Mouse (Mus musculus) gastrocnemius, postnatal 14 days (tissue): Measurements from ENCODE around the gene Vmn1r21. TPM values are rescaled to one million over a fixed set of nuclear protein-coding genes. Genes with fewer than 3 reads are reported as not detected.

ENCODE experiments used
- total RNA-seq, 2 experiments: library from RNA; stranded (reverse); gene quantifications; 2 replicates each; pipeline ENCODE4 v1.2.3; 2021

Gene Vmn1r21
- total RNA-seq, 2 experiments from 2014 or later, result not detected

Other genes starting within 250 kb of the Vmn1r21 start
- gene Pyurf, start 158.3 kb downstream of the Vmn1r21 start, total RNA-seq, result 10 to 100 TPM; 14.2 to 14.4 TPM
- gene Lancl2, start 147.8 kb downstream of the Vmn1r21 start, total RNA-seq, result 10 to 100 TPM; 10.8 to 11.9 TPM
- 1 to 10 TPM; 5.2 to 7.2 TPM for gene Vopp1, start 25.2 kb downstream of the Vmn1r21 start, total RNA-seq
- not detected for gene Vmn1r22, start 57.7 kb upstream of the Vmn1r21 start, total RNA-seq
- not detected for gene Vmn1r23, start 76.5 kb upstream of the Vmn1r21 start, total RNA-seq
- not detected for gene Vmn1r24, start 111.2 kb upstream of the Vmn1r21 start, total RNA-seq
- gene Vmn1r25, start 130.5 kb upstream of the Vmn1r21 start, total RNA-seq, result not detected
- gene Vmn1r26, start 164.8 kb upstream of the Vmn1r21 start, total RNA-seq, result not detected